In genomic region chr5:142362894-142363293, GRCm38 (mm10) we compare ENCODE assay signal across 10 mouse cellular contexts. TPM values are rescaled to one million over a fixed set of nuclear protein-coding genes. Genes with fewer than 3 reads are reported as not detected.
DNase-seq lines count a peak whose midpoint lies in the region; ATAC-seq lines count a peak whose summit lies in the region.
"Had no signal": no experiment of that assay in that cellular context is flagged by ENCODE, and none has a peak within 500 bp of the region (broad histone marks: within the 10 kb centered on the region; RNA-seq: fewer than 3 reads in every experiment).

No protein-coding gene starts in this region.

- no peak overlapping the region for H3K4me3 ChIP-seq in forebrain, embryonic 14.5 days (ENCODE audit: low read depth, low read length)
- no peak overlapping the region for H3K4me3 ChIP-seq in forebrain, embryonic 10.5 days
- H3K4me3 ChIP-seq in lung, embryonic 15.5 days, result no peak overlapping the region
- H3K4me3 ChIP-seq: erythroblast, embryonic 14.5 days; liver, embryonic 15.5 days had no signal

- H3K27ac ChIP-seq in forebrain, embryonic 14.5 days (ENCODE audit: low read depth, low read length), result peak overlapping the region; percentile 59; the same call in 1 of the 2 replicates
- H3K27ac ChIP-seq in forebrain, embryonic 10.5 days, result no peak overlapping the region
- H3K27ac ChIP-seq in lung, embryonic 15.5 days, result 0 out of 2 replicates have a peak overlapping the region, but pooled peaks have one; percentile 44
- H3K27ac ChIP-seq: liver, embryonic 15.5 days had no signal

- peaks cover 11% of the 10 kb centered on the region; the same call in 1 of the 2 replicates for H3K4me1 ChIP-seq in forebrain, embryonic 14.5 days (ENCODE audit: control insufficient read depth, insufficient read depth, low read length)
- peaks cover 22% of the 10 kb centered on the region for H3K4me1 ChIP-seq in forebrain, embryonic 10.5 days
- H3K4me1 ChIP-seq in lung, embryonic 15.5 days, result peaks cover 16% of the 10 kb centered on the region

- H3K27me3 ChIP-seq in forebrain, embryonic 14.5 days (replicated peaks; ENCODE audit: control insufficient read depth, insufficient read depth, low read length), result no peaks in the 10 kb centered on the region
- 0 out of 2 replicates have a peak, but pooled peaks cover 4% of the 10 kb centered on the region for H3K27me3 ChIP-seq in forebrain, embryonic 10.5 days (ENCODE audit: poor library complexity, severe bottlenecking)
- H3K27me3 ChIP-seq in lung, embryonic 15.5 days, result no peaks in the 10 kb centered on the region; the same call in 1 of the 2 replicates
- H3K27me3 ChIP-seq: liver, embryonic 15.5 days had no signal

- ATAC-seq in forebrain, embryonic 14.5 days, result peak; percentile 57
- ATAC-seq in lung, embryonic 15.5 days (ENCODE audit: borderline replicate concordance, extremely low read depth, low FRiP score, low TSS enrichment), result no peak

- 33% methylated on average over 3 of the region's 3 CpGs for WGBS in forebrain, embryonic 14.5 days
- WGBS in forebrain, embryonic 10.5 days, result 88% methylated on average over 3 of the region's 3 CpGs
- WGBS in lung, embryonic 15.5 days, result 45% methylated on average over 3 of the region's 3 CpGs

- no peak overlapping the region for H3K4me2 ChIP-seq in forebrain, embryonic 14.5 days (ENCODE audit: low read length)
- H3K4me2 ChIP-seq in lung, embryonic 15.5 days, result no peak overlapping the region
- H3K4me2 ChIP-seq: liver, embryonic 15.5 days had no signal

- no peak overlapping the region for H3K9ac ChIP-seq in forebrain, embryonic 14.5 days (ENCODE audit: low read length)
- no peak overlapping the region for H3K9ac ChIP-seq in lung, embryonic 15.5 days
- H3K9ac ChIP-seq: liver, embryonic 15.5 days had no signal

- H3K9me3 ChIP-seq in forebrain, embryonic 14.5 days (replicated peaks; ENCODE audit: control insufficient read depth, low read length), result no peaks in the 10 kb centered on the region
- H3K9me3 ChIP-seq in forebrain, embryonic 10.5 days, result no peaks in the 10 kb centered on the region
- H3K9me3 ChIP-seq in lung, embryonic 15.5 days, result no peaks in the 10 kb centered on the region
- H3K9me3 ChIP-seq: liver, embryonic 15.5 days had no signal

- DNase-seq in forebrain, embryonic 14.5 days (ENCODE audit: low spot score), result peak; percentile 93
- DNase-seq in forebrain, embryonic 10.5 days (ENCODE audit: extremely low spot score, low spot score), result no peak
- no peak for DNase-seq in lung, postnatal 25 days (ENCODE audit: low spot score)
- peak; percentile 39 for DNase-seq in fibroblast of lung, adult 2 months (ENCODE audit: low read depth)
- DNase-seq in retina, adult 2 months (ENCODE audit: low read depth, low spot score), result peak; percentile 22
- no peak for DNase-seq in gastrocnemius, postnatal 36 days
- DNase-seq in ovary, adult 18-20 months (ENCODE audit: low spot score), result no peak

- intact Hi-C loops in gastrocnemius, postnatal 36 days (cut with DNase I), result no loop called here

- no peaks in the 10 kb centered on the region for H3K36me3 ChIP-seq in forebrain, embryonic 14.5 days (ENCODE audit: control insufficient read depth, insufficient read depth, low read length)
- no peaks in the 10 kb centered on the region for H3K36me3 ChIP-seq in forebrain, embryonic 10.5 days (replicated peaks)
- no peaks in the 10 kb centered on the region for H3K36me3 ChIP-seq in lung, embryonic 15.5 days
- H3K36me3 ChIP-seq: liver, embryonic 15.5 days had no signal

RNA-seq across cellular contexts. Expression of gene Foxk1, which starts 38.4 kb away (rescaled TPM):
- 1.8 and 2.8 TPM in 2 replicates for polyA plus RNA-seq in forebrain, embryonic 14.5 days (2014; fragmentation: Nextera tagmentation; extraction: Ambion mirVana)
- 4.3 and 5.2 TPM in 2 replicates for polyA plus RNA-seq in forebrain, embryonic 10.5 days (2016; fragmentation: Nextera tagmentation; extraction: Ambion mirVana)
- polyA plus RNA-seq in lung, embryonic 15.5 days (2015; fragmentation: Nextera tagmentation; extraction: Ambion mirVana), result 4.0 and 5.7 TPM in 2 replicates
- 10 to 100 TPM; 12.5 to 14.5 TPM for total RNA-seq in gastrocnemius, postnatal 36 days (2021)

Comparison
In these comparisons a context has a peak if more than half of its experiments do, and no peak if none do; other contexts are left out.
1. DNase-seq: peak in forebrain, embryonic 14.5 days (single experiment), fibroblast of lung, adult 2 months (single experiment) and retina, adult 2 months (single experiment); none in forebrain, embryonic 10.5 days (single experiment), lung, postnatal 25 days (single experiment), gastrocnemius, postnatal 36 days (0 of 2) and ovary, adult 18-20 months (single experiment).